Mouse (Mus musculus) heart, postnatal 36 days (tissue): ENCODE measurements around the gene Anapc13. TPM values are rescaled to one million over a fixed set of nuclear protein-coding genes. Genes with fewer than 3 reads are reported as not detected.

Experiments used
- DNase-seq, 2 experiments: peaks; one replicate each; pipeline ENCODE4 v3.0.0; 2021 to 2022
- intact Hi-C: fragments of 180-260 bp; cut with DNase I; formaldehyde crosslinking; loops from one replicate; pipeline ENCODE4 v1.15.1; 2025
- total RNA-seq, 2 experiments: library from RNA; stranded (reverse); gene quantifications; 2 replicates each; pipeline ENCODE4 v1.2.3; 2021

The Anapc13 gene
- total RNA-seq, 2 experiments from 2014 or later, result 341 to 347 TPM

- DNase-seq, result no peak
- intact Hi-C loops, result no loop called here
Measured at GRCm38 (mm10) chr9:102668906-102669305, 42.8 kb downstream of the Anapc13 start.

GRCm38 (mm10) chr9:102673381-102673780, 47.3 kb downstream of the Anapc13 start:
- intact Hi-C loops, result no loop called here

GRCm38 (mm10) chr9:102675922-102676321, 49.8 kb downstream of the Anapc13 start:
- intact Hi-C loops, result no loop called here
- no peak for DNase-seq

More at GRCm38 (mm10) chr9:102673381-102673780, 47.3 kb downstream of the Anapc13 start:
- no peak for DNase-seq

GRCm38 (mm10) chr9:102681470-102681869, 55.4 kb downstream of the Anapc13 start:
- intact Hi-C loops, result no loop called here
- no peak for DNase-seq

Other genes starting within 250 kb of the Anapc13 start
- gene Ky, start 120.5 kb upstream of the Anapc13 start, total RNA-seq, result 10 to 100 TPM in 1 of 2 experiments, 1 to 10 TPM in 1; 9.0 to 21.8 TPM
- gene Cep63, start 238 bp downstream of the Anapc13 start, total RNA-seq, result 10 to 100 TPM; 53.0 to 53.1 TPM
- gene Amotl2, start 90.4 kb downstream of the Anapc13 start, total RNA-seq, result 10 to 100 TPM; 67.5 to 79.0 TPM
- gene Ryk, start 208.6 kb downstream of the Anapc13 start, total RNA-seq, result 10 to 100 TPM; 38.9 to 39.0 TPM